Mouse (Mus musculus) CH12.LX (cell line): ENCODE measurements at regions not wholly inside any gene's neighbourhood (a gene's known extent, or its start where the extent isn't known, plus 50 kb on each side); places are given as distances from the start of the nearest gene placed in this dataset.

ENCODE experiments used
- CHD2 ChIP-seq: IDR thresholded peaks from 2 replicates; pipeline ENCODE4 v1.6.1; 2011; ENCODE audit warnings: low read length, improper control_type of control experiment
- CTCF ChIP-seq, 2 experiments: IDR thresholded peaks in 1 of 2; conservative IDR thresholded peaks in 1 of 2; 2 replicates each; pipeline ENCODE4 v1.5.1; 2011 to 2012; ENCODE audit warnings: low read depth in 2 of 2, low read length in 2 of 2, improper control_type of control experiment in 1 of 2, inconsistent platforms in 1 of 2, mild to moderate bottlenecking in 1 of 2, moderate library complexity in 1 of 2
- GABPA ChIP-seq: IDR thresholded peaks from 2 replicates; pipeline ENCODE4 v1.6.1; 2012; ENCODE audit warnings: low read depth, low read length, improper control_type of control experiment, inconsistent platforms; ENCODE audit not compliant: insufficient replicate concordance
- POLR2A ChIP-seq: IDR thresholded peaks from 2 replicates; pipeline ENCODE4 v1.6.1; 2011; ENCODE audit warnings: low read depth, mild to moderate bottlenecking, improper control_type of control experiment, low read length
- ZKSCAN1 ChIP-seq: IDR thresholded peaks from 2 replicates; pipeline ENCODE4 v1.6.1; 2012; ENCODE audit warnings: low read depth, inconsistent platforms, low read length, improper control_type of control experiment, borderline replicate concordance

GRCm38 (mm10) chr4:4550301-4550700 lies 242.9 kb downstream of the Impad1 start:
- no peak for TF ChIP-seq CTCF (conservative IDR thresholded peaks at IDR 0.05 in 1 of 2, IDR thresholded peaks at IDR 0.05 in 1 of 2; ENCODE audit: low read depth in 2 of 2, low read length in 2 of 2)
- no peak for TF ChIP-seq POLR2A
- no peak for TF ChIP-seq CHD2
- TF ChIP-seq GABPA = no peak
- TF ChIP-seq ZKSCAN1 = no peak
